Mouse (Mus musculus) MEL (cell line): ENCODE data around the gene Homer1. TPM values are rescaled to one million over a fixed set of nuclear protein-coding genes. Genes with fewer than 3 reads are reported as not detected.

Source experiments
- DNase-seq: peaks from one replicate; pipeline ENCODE4 v3.0.0; 2011; ENCODE audit warnings: low read depth, low spot score
- H3K27ac ChIP-seq: 2 replicates; pipeline ENCODE4 v1.5.1; 2012; ENCODE audit warnings: low read depth, mild to moderate bottlenecking, control low read depth, low read length, moderate library complexity; ENCODE audit not compliant: control insufficient read depth
- H3K27me3 ChIP-seq, 2 experiments: fragments of 150-350 bp in 1 of 2; sonication (generic) in 1 of 2; 2 replicates each; pipeline ENCODE4 v1.6.1; 2012; ENCODE audit warnings: low read length in 2 of 2, mild to moderate bottlenecking in 2 of 2, improper control_type of control experiment in 1 of 2, moderate library complexity in 1 of 2; ENCODE audit not compliant: insufficient read depth in 2 of 2, control insufficient read depth in 1 of 2
- H3K36me3 ChIP-seq, 2 experiments: 2 replicates each; pipeline ENCODE4 v1.6.1; 2012 to 2014; ENCODE audit warnings: low read length in 2 of 2, improper control_type of control experiment in 1 of 2, inconsistent platforms in 1 of 2, mild to moderate bottlenecking in 1 of 2; ENCODE audit not compliant: insufficient read depth in 2 of 2, control insufficient read depth in 1 of 2
- H3K4me1 ChIP-seq, 2 experiments: fragments of 150-350 bp in 1 of 2; sonication (generic) in 1 of 2; 2 replicates each; pipeline ENCODE4 v1.6.1; 2012; ENCODE audit warnings: low read length in 2 of 2, improper control_type of control experiment in 1 of 2, mild to moderate bottlenecking in 1 of 2; ENCODE audit not compliant: insufficient read depth in 2 of 2, control insufficient read depth in 1 of 2
- H3K4me3 ChIP-seq, 2 experiments: fragments of 150-350 bp in 1 of 2; sonication (generic) in 1 of 2; 2 replicates each; pipeline ENCODE4 v1.5.1; 2012; ENCODE audit warnings: low read depth in 2 of 2, low read length in 2 of 2, mild to moderate bottlenecking in 2 of 2, moderate library complexity in 2 of 2, control low read depth in 1 of 2, improper control_type of control experiment in 1 of 2; ENCODE audit not compliant: control insufficient read depth in 1 of 2, insufficient read depth in 1 of 2
- H3K79me2 ChIP-seq: 2 replicates; pipeline ENCODE4 v1.6.1; 2012; ENCODE audit warnings: mild to moderate bottlenecking, low read length, moderate library complexity; ENCODE audit not compliant: control insufficient read depth, poor library complexity, insufficient read depth
- H3K9ac ChIP-seq: 2 replicates; pipeline ENCODE4 v1.6.1; 2012; ENCODE audit warnings: low read depth, mild to moderate bottlenecking, control low read depth, low read length, moderate library complexity; ENCODE audit not compliant: control insufficient read depth, poor library complexity, severe bottlenecking
- H3K9me3 ChIP-seq: fragments of 150-350 bp; sonication (generic); replicated peaks from 2 replicates; pipeline ENCODE4 v1.6.1; 2012; ENCODE audit warnings: mild to moderate bottlenecking, low read length, improper control_type of control experiment, moderate library complexity; ENCODE audit not compliant: insufficient read depth
- BHLHE40 ChIP-seq: IDR thresholded peaks from 2 replicates; pipeline ENCODE4 v1.6.1; 2012; ENCODE audit warnings: low read depth, mild to moderate bottlenecking, inconsistent platforms, low read length, improper control_type of control experiment, borderline replicate concordance
- CHD2 ChIP-seq: IDR thresholded peaks from 2 replicates; pipeline ENCODE4 v1.6.1; 2011; ENCODE audit warnings: low read length, improper control_type of control experiment
- E2F4 ChIP-seq: IDR thresholded peaks from 2 replicates; pipeline ENCODE4 v1.6.1; 2011; ENCODE audit warnings: low read depth, low read length, improper control_type of control experiment, borderline replicate concordance
- ELF1 ChIP-seq: IDR thresholded peaks from 2 replicates; pipeline ENCODE4 v1.6.1; 2014; ENCODE audit warnings: low read depth, mild to moderate bottlenecking, inconsistent platforms, low read length, improper control_type of control experiment, moderate library complexity
- EP300 ChIP-seq, 2 experiments: IDR thresholded peaks; 2 replicates each; pipeline ENCODE4 v1.6.1; 2011; ENCODE audit warnings: improper control_type of control experiment in 2 of 2, low read length in 2 of 2, low read depth in 1 of 2, mild to moderate bottlenecking in 1 of 2
- ETS1 ChIP-seq: IDR thresholded peaks from 2 replicates; pipeline ENCODE4 v1.6.1; 2012; ENCODE audit warnings: low read depth, mild to moderate bottlenecking, inconsistent platforms, low read length, improper control_type of control experiment, moderate library complexity
- GABPA ChIP-seq: IDR thresholded peaks from 2 replicates; pipeline ENCODE4 v1.6.1; 2012; ENCODE audit warnings: low read depth, mild to moderate bottlenecking, inconsistent platforms, low read length, improper control_type of control experiment, moderate library complexity
- JUND ChIP-seq: IDR thresholded peaks from 2 replicates; pipeline ENCODE4 v1.6.1; 2011; ENCODE audit warnings: low read depth, mild to moderate bottlenecking, improper control_type of control experiment, low read length
- KAT2A ChIP-seq: conservative IDR thresholded peaks from 2 replicates; pipeline ENCODE4 v1.6.1; 2012; ENCODE audit warnings: low read depth, low read length, improper control_type of control experiment, inconsistent platforms
- MAFK ChIP-seq: IDR thresholded peaks from 2 replicates; pipeline ENCODE4 v1.6.1; 2011; ENCODE audit warnings: low read depth, mild to moderate bottlenecking, low read length, improper control_type of control experiment, borderline replicate concordance
- MAX ChIP-seq: IDR thresholded peaks from 2 replicates; pipeline ENCODE4 v1.6.1; 2011; ENCODE audit warnings: low read length, improper control_type of control experiment
- MAZ ChIP-seq: IDR thresholded peaks from 2 replicates; pipeline ENCODE4 v1.6.1; 2012; ENCODE audit warnings: low read depth, mild to moderate bottlenecking, inconsistent platforms, low read length, improper control_type of control experiment
- MYB ChIP-seq: IDR thresholded peaks from 2 replicates; pipeline ENCODE4 v1.6.1; 2011; ENCODE audit warnings: mild to moderate bottlenecking, low read depth, low read length, improper control_type of control experiment
- MYC ChIP-seq: IDR thresholded peaks from 2 replicates; pipeline ENCODE4 v1.6.1; 2011; ENCODE audit warnings: low read depth, mild to moderate bottlenecking, low read length, improper control_type of control experiment, moderate library complexity
- NELFE ChIP-seq: IDR thresholded peaks from 2 replicates; pipeline ENCODE4 v1.6.1; 2011; ENCODE audit warnings: low read depth, low read length, improper control_type of control experiment
- POLR2AphosphoS2 ChIP-seq: IDR thresholded peaks from 2 replicates; pipeline ENCODE4 v1.6.1; 2011; ENCODE audit warnings: low read length, improper control_type of control experiment
- RCOR1 ChIP-seq: IDR thresholded peaks from 2 replicates; pipeline ENCODE4 v1.6.1; 2012; ENCODE audit warnings: low read depth, mild to moderate bottlenecking, inconsistent platforms, low read length, improper control_type of control experiment
- SMC3 ChIP-seq: IDR thresholded peaks from 2 replicates; pipeline ENCODE4 v1.6.1; 2011; ENCODE audit warnings: low read depth, low read length, improper control_type of control experiment
- TAL1 ChIP-seq: IDR thresholded peaks from 2 replicates; pipeline ENCODE4 v1.6.1; 2012; ENCODE audit warnings: mild to moderate bottlenecking, inconsistent platforms, low read length, moderate library complexity, mixed read lengths
- TCF12 ChIP-seq: IDR thresholded peaks from 2 replicates; pipeline ENCODE4 v1.6.1; 2014; ENCODE audit warnings: low read depth, mild to moderate bottlenecking, inconsistent platforms, low read length, improper control_type of control experiment, moderate library complexity
- USF1 ChIP-seq: IDR thresholded peaks from 2 replicates; pipeline ENCODE4 v1.6.1; 2014; ENCODE audit warnings: low read depth, mild to moderate bottlenecking, inconsistent platforms, low read length, improper control_type of control experiment, moderate library complexity
- ZKSCAN1 ChIP-seq: IDR thresholded peaks from 2 replicates; pipeline ENCODE4 v1.6.1; 2012; ENCODE audit warnings: low read depth, mild to moderate bottlenecking, inconsistent platforms, low read length, improper control_type of control experiment, moderate library complexity
- ZNF384 ChIP-seq: IDR thresholded peaks from 2 replicates; pipeline ENCODE4 v1.6.1; 2012; ENCODE audit warnings: low read depth, mild to moderate bottlenecking, inconsistent platforms, low read length, improper control_type of control experiment
- polyA plus RNA-seq, 2 experiments: library from polyadenylated mRNA; stranded (reverse) in 1 of 2; unstranded in 1 of 2; fragments of >175 nt in 1 of 2; fragments of >200 nt in 1 of 2; gene quantifications; 2 replicates each; pipeline versions ENCODE4 v1.2.1 to v1.2.4; 2012; ENCODE audit warnings: low replicate concordance in 2 of 2, low read depth in 1 of 2; ENCODE audit not compliant: insufficient read length in 2 of 2, insufficient read depth in 1 of 2, missing spikeins in 1 of 2
- total RNA-seq: library from RNA; depleted of rRNA; stranded (reverse); fragments of 300-350 nt; gene quantifications from 2 replicates; pipeline ENCODE4 v1.2.3, GENCODE M21; 2012

The Homer1 gene
- total and polyA plus RNA-seq, 3 experiments = 19.5 to 20.6 TPM; not detected in 1

GRCm38 (mm10) chr13:93252175-93252574 lies 47.3 kb upstream of the Homer1 start:
- Histone ChIP-seq H3K27ac (no peak overlapping the region), H3K27me3 (peaks cover 2 to 3% of the 10 kb centered on the region in 2 experiments; a peak in 3 of 4 replicates), H3K79me2 (no peaks in the 10 kb centered on the region), H3K4me1 (no peaks in the 10 kb centered on the region), H3K9ac (no peak overlapping the region), H3K36me3 (no peaks in the 10 kb centered on the region), H3K9me3 (no peaks in the 10 kb centered on the region), H3K4me3 (no peak overlapping the region)
- DNase-seq = no peak
- TF ChIP-seq MAFK (no peak), BHLHE40 (no peak), KAT2A (no peak), JUND (no peak), EP300 (IDR thresholded peaks at IDR 0.05; ENCODE audit: low read depth in 1 of 2, low read length in 2 of 2) (no peak), RCOR1 (no peak), TAL1 (no peak), GABPA (no peak), MYB (no peak), MAX (no peak), MAZ (no peak)

GRCm38 (mm10) chr13:93252941-93253340 lies 46.5 kb upstream of the Homer1 start:
- DNase-seq = no peak
- Histone ChIP-seq H3K9ac (no peak overlapping the region), H3K79me2 (no peaks in the 10 kb centered on the region), H3K27me3 (peaks cover 0 to 4% of the 10 kb centered on the region in 2 experiments; a peak in 3 of 4 replicates), H3K27ac (no peak overlapping the region), H3K36me3 (no peaks in the 10 kb centered on the region), H3K4me1 (no peaks in the 10 kb centered on the region)
- no peak for TF ChIP-seq ELF1
- TF ChIP-seq NELFE = no peak
- no peak for TF ChIP-seq MYC
- TF ChIP-seq, all 39 proteins: peak for 0
- Histone ChIP-seq H3K4me3 (no peak overlapping the region), H3K9me3 (no peaks in the 10 kb centered on the region)

GRCm38 (mm10) chr13:93267151-93267550 lies 32.3 kb upstream of the Homer1 start:
- Histone ChIP-seq H3K27ac (no peak overlapping the region), H3K4me1 (no peaks in the 10 kb centered on the region), H3K36me3 (no peaks in the 10 kb centered on the region), H3K27me3 (peaks cover 1 to 2% of the 10 kb centered on the region in 2 experiments; a peak in 2 of 4 replicates), H3K9ac (no peak overlapping the region), H3K4me3 (no peak overlapping the region), H3K79me2 (no peaks in the 10 kb centered on the region), H3K9me3 (no peaks in the 10 kb centered on the region)
- DNase-seq = no peak
- no peak for TF ChIP-seq ZNF384
- no peak for TF ChIP-seq ETS1
- no peak for TF ChIP-seq POLR2AphosphoS2
- TF ChIP-seq ZKSCAN1 = no peak
- no peak for TF ChIP-seq TCF12
- no peak for TF ChIP-seq MYB
- no peak for TF ChIP-seq MAZ
- no peak for TF ChIP-seq E2F4
- TF ChIP-seq CHD2 = no peak
- TF ChIP-seq USF1 = no peak
- TF ChIP-seq GABPA = no peak
- TF ChIP-seq SMC3 = no peak
- TF ChIP-seq ELF1 = no peak
- no peak for TF ChIP-seq TAL1
- no peak for TF ChIP-seq MYC
